Mouse (Mus musculus) heart, embryonic 11.5 days (tissue): ENCODE measurements around the gene Cabin1. TPM values are rescaled to one million over a fixed set of nuclear protein-coding genes. Genes with fewer than 3 reads are reported as not detected.

Experiments
- ATAC-seq: fragments of 200-750 bp; cut with Nextera tagmentation; replicated peaks from 2 replicates; pipeline ENCODE4 v1.8.0; 2017; ENCODE audit warnings: moderate library complexity; ENCODE audit not compliant: insufficient number of reproducible peaks, low FRiP score, low TSS enrichment
- H3K27ac ChIP-seq: fragments of 300-500 bp; sonication (generic); 2 replicates; pipeline ENCODE4 v1.5.1; 2014; ENCODE audit warnings: mild to moderate bottlenecking, low read depth, low read length
- H3K27me3 ChIP-seq: fragments of 300-500 bp; sonication (generic); 2 replicates; pipeline ENCODE4 v1.6.1; 2014; ENCODE audit warnings: mild to moderate bottlenecking, low read length, mixed read lengths; ENCODE audit not compliant: control insufficient read depth, insufficient read depth
- H3K36me3 ChIP-seq: fragments of 300-500 bp; sonication (generic); 2 replicates; pipeline ENCODE4 v1.6.1; 2014; ENCODE audit warnings: mild to moderate bottlenecking, low read length, moderate library complexity, mixed read lengths; ENCODE audit not compliant: control insufficient read depth, insufficient read depth
- H3K4me1 ChIP-seq: fragments of 300-500 bp; sonication (generic); 2 replicates; pipeline ENCODE4 v1.6.1; 2014; ENCODE audit warnings: low read length; ENCODE audit not compliant: control insufficient read depth, insufficient read depth
- H3K4me2 ChIP-seq: fragments of 300-500 bp; sonication (generic); 2 replicates; pipeline ENCODE4 v1.6.1; 2014; ENCODE audit warnings: mild to moderate bottlenecking, moderate library complexity
- H3K4me3 ChIP-seq: fragments of 300-500 bp; sonication (generic); 2 replicates; pipeline ENCODE4 v1.5.1; 2014; ENCODE audit warnings: low read depth, low read length
- H3K9ac ChIP-seq: fragments of 300-500 bp; sonication (generic); 2 replicates; pipeline ENCODE4 v1.6.1; 2014; ENCODE audit warnings: mild to moderate bottlenecking, low read depth, low read length, moderate library complexity
- H3K9me3 ChIP-seq: fragments of 300-500 bp; sonication (generic); replicated peaks from 2 replicates; pipeline ENCODE4 v1.6.1; 2016; ENCODE audit warnings: low read length; ENCODE audit not compliant: control insufficient read depth
- WGBS: fragments of 180-500 bp; shearing (Covaris S2); extraction: QIAGEN DNeasy Blood & Tissue Kit; methylation state at CpG from one replicate; pipeline ENCODE4 v1.1.7; 2014; ENCODE audit not compliant: insufficient replicate concordance; 5-methylcytosine and 5-hydroxymethylcytosine counted together
- polyA plus RNA-seq: library from polyadenylated mRNA; unstranded; fragments of >200 nt; fragmentation: Nextera tagmentation; extraction: Ambion mirVana; gene quantifications from 2 replicates; pipeline ENCODE4 v1.2.1, GENCODE M21; 2014

Gene Cabin1
- polyA plus RNA-seq, 1 experiment from 2014 or later = 28.6 TPM

DNA sequence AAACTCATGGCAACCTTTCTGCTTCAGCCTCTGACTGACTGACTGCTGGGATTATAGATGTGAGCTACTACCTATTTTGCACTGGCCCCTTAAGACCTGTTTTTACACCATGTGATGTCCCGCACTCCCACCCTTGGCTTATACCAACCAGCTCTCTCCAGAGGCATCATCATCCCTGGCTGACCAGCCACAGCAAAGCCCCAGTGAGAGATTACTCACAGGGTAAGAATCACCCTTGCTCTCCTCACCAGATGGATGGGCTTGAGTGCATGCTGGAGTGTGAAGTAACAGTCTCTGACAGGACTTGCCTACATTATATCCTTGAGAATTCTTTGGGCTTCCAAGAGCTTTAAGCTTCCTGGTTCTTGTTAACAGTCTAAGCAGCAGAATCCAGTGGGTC, 94.2 kb downstream of the Cabin1 start:
- WGBS = 94% methylated on average over 1 of the region's 1 CpGs
- no peak for ATAC-seq
- H3K4me1 ChIP-seq = peaks cover 18% of the 10 kb centered on the region
- H3K4me2 ChIP-seq = no peak overlapping the region
- peaks cover 10% of the 10 kb centered on the region for H3K27me3 ChIP-seq
- H3K9me3 ChIP-seq = no peaks in the 10 kb centered on the region
- H3K4me3 ChIP-seq = no peak overlapping the region
- H3K36me3 ChIP-seq = no peaks in the 10 kb centered on the region; the same call in 1 of the 2 replicates
- H3K9ac ChIP-seq = no peak overlapping the region
- no peak overlapping the region for H3K27ac ChIP-seq

- Histone ChIP-seq H3K4me2 (peak overlapping the region; percentile 99), H3K36me3 (no peaks in the 10 kb centered on the region; the same call in 1 of the 2 replicates), H3K4me3 (peak overlapping the region; percentile 73), H3K9me3 (no peaks in the 10 kb centered on the region), H3K9ac (peak overlapping the region; percentile 59), H3K27ac (peak overlapping the region; percentile 66), H3K27me3 (peaks cover 10% of the 10 kb centered on the region), H3K4me1 (peaks cover 18% of the 10 kb centered on the region)
- WGBS = under 1% methylated on average over 22 of the region's 23 CpGs
- ATAC-seq = peak; percentile 60; the same call in 1 of the 2 replicates
Observed at GRCm38 (mm10) chr10:75667911-75668270, 96.2 kb downstream of the Cabin1 start.

DNA sequence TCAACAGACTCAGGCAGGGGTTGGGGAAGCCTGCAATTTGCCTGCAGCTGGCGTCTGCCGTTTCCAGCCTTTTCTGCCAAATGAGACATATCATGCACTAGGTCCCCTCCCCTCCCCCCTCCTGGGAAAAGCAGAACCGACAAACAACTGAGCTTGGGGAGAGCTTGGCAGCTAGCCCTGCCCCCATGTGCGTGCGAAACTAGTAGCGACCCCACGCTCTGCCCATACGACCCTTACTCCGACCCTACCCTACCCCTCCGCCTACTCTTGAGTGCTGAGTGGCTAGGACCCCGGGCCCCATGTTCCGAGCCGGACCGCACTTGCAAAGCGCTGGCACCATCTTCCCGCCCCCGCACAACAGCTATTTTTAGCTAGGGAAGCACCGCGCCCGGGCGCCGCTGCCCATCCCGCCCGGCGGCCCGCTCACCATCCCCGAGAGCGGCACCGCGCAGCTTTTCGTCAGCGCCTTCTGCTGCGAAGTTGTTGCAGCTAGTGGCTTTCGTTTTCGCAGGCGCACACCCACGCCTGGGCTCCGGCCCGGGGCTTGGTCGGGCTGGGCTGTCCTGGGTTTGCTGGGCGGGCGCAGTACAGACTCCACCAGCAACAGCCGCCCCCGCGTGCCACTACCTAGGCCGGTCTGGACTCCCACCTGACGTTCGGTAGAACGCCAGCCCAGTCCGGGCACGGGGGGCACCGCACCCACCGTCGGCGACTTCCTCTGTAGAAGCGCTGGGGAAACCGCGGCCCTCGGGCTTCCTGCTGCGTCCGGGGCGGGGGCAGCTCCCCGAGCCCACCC, 96.8 kb downstream of the Cabin1 start:
- Histone ChIP-seq H3K36me3 (no peaks in the 10 kb centered on the region; the same call in 1 of the 2 replicates), H3K27me3 (peaks cover 10% of the 10 kb centered on the region), H3K4me2 (peak overlapping the region; percentile 99), H3K9ac (peak overlapping the region; percentile 59), H3K27ac (peak overlapping the region; percentile 66), H3K4me1 (peaks cover 18% of the 10 kb centered on the region), H3K9me3 (no peaks in the 10 kb centered on the region), H3K4me3 (peak overlapping the region; percentile 73)
- WGBS = under 1% methylated on average over 63 of the region's 63 CpGs
- peak; percentile 65 for ATAC-seq

DNA sequence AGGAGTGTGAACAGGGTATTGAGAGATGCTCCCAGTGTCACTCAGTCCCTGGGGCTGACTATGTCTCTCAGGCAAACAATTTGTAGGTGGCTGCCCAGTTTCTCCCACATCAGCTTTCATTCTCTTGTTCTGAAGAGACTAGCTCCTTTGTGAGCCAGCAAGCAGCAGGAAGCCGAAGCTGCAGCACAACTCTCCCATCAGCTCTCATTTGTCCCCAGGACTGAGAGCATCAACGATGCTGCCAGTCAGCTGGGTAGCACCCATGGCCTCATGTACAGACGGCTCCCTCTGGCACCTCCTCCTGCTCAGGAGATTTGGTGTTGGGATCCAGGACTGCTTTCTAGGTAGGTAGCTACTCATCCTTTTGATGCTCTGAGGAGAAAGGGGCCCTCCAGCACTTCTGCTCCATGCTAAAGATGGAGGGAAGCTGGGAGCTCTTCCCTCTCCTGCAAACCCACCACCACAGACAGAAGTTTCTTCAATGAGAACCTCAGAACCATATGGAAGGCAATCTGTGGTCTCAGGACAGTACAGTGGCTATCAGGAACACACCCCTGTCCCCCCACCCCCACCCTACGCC, 97.6 kb downstream of the Cabin1 start:
- peaks cover 18% of the 10 kb centered on the region for H3K4me1 ChIP-seq
- H3K36me3 ChIP-seq = no peaks in the 10 kb centered on the region; the same call in none of the 2 replicates
- H3K4me2 ChIP-seq = peak overlapping the region; percentile 99
- H3K27me3 ChIP-seq = peaks cover 10% of the 10 kb centered on the region
- peak overlapping the region; percentile 73 for H3K4me3 ChIP-seq
- H3K9me3 ChIP-seq = no peaks in the 10 kb centered on the region
- peak overlapping the region; percentile 59 for H3K9ac ChIP-seq
- WGBS = 37% methylated on average over 4 of the region's 4 CpGs
- no peak overlapping the region for H3K27ac ChIP-seq
- ATAC-seq = no peak

DNA sequence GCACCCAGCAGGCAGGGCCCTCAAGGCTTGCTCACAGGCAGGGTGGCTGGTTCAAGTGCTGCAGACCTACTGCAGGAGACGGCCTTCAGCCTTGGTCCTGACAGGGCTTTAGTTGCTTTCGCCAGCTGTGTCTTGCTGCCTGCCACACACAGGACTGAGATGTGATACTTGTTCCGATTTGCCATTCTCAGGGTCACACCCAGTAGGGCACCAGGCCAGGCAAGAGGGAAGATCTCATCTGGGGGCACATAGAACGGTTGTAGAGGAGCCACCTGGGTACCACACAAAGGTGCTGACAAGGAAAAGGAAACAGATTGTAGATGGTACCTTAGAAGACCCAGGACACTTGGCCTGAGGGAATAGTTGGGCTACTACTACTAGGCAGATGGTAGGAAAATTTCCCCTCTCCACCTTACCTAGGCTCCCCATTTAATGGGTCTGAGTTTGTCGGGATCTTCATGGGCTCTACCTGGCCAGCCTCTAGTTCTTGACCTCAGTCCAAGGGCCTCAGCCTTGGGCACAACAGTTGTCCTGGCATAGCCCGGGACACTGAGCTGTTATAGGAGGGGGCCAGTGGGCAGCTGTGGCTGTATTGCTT, 99.4 kb downstream of the Cabin1 start:
- no peak overlapping the region for H3K27ac ChIP-seq
- H3K27me3 ChIP-seq = peaks cover 10% of the 10 kb centered on the region
- H3K4me3 ChIP-seq = no peak overlapping the region
- WGBS = 87% methylated on average over 6 of the region's 6 CpGs
- peaks cover 3% of the 10 kb centered on the region for H3K36me3 ChIP-seq
- H3K9me3 ChIP-seq = no peaks in the 10 kb centered on the region
- no peak overlapping the region for H3K4me2 ChIP-seq
- H3K4me1 ChIP-seq = peaks cover 18% of the 10 kb centered on the region
- ATAC-seq = no peak
- no peak overlapping the region for H3K9ac ChIP-seq

DNA sequence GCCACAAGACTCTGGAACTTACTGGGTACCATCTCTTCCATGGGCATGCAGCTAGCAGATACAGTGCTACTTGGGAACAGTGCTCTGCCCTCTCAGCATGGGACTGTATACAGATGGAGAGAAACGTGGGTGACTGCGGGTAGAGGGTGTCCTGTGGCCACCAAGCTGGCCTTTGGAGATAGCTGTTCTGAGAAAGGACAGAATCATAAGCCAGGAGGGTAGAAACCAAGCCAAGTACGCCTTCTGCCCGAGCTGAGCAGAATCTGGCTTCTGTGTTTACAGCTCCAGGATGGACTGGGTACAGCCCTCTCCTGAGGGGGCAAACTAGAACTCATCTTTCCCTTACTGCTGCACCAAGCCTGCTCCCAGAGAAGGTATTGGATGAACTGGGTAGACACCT, 101.6 kb downstream of the Cabin1 start:
- no peak for ATAC-seq
- peaks cover 9% of the 10 kb centered on the region for H3K4me1 ChIP-seq
- no peaks in the 10 kb centered on the region for H3K9me3 ChIP-seq
- H3K4me3 ChIP-seq = no peak overlapping the region
- no peak overlapping the region for H3K27ac ChIP-seq
- no peak overlapping the region for H3K4me2 ChIP-seq
- 87% methylated on average over 4 of the region's 4 CpGs for WGBS
- no peak overlapping the region for H3K9ac ChIP-seq
- H3K27me3 ChIP-seq = no peaks in the 10 kb centered on the region
- peaks cover 4% of the 10 kb centered on the region; the same call in 1 of the 2 replicates for H3K36me3 ChIP-seq

GRCm38 (mm10) chr10:75661876-75662275, 102.3 kb downstream of the Cabin1 start:
- no peaks in the 10 kb centered on the region for H3K27me3 ChIP-seq
- H3K9ac ChIP-seq = no peak overlapping the region
- WGBS = 90% methylated on average over 3 of the region's 3 CpGs
- H3K27ac ChIP-seq = no peak overlapping the region
- H3K9me3 ChIP-seq = no peaks in the 10 kb centered on the region
- H3K4me2 ChIP-seq = no peak overlapping the region
- H3K36me3 ChIP-seq = peaks cover 7% of the 10 kb centered on the region; the same call in 1 of the 2 replicates
- H3K4me1 ChIP-seq = peaks cover 5% of the 10 kb centered on the region
- no peak for ATAC-seq
- H3K4me3 ChIP-seq = no peak overlapping the region

GRCm38 (mm10) chr10:75661381-75661780, 102.8 kb downstream of the Cabin1 start:
- 83% methylated on average over 6 of the region's 6 CpGs for WGBS
- Histone ChIP-seq H3K4me1 (peaks cover under 1% of the 10 kb centered on the region; the same call in 1 of the 2 replicates), H3K4me2 (no peak overlapping the region), H3K36me3 (peaks cover 7% of the 10 kb centered on the region; the same call in 1 of the 2 replicates), H3K4me3 (no peak overlapping the region), H3K27me3 (no peaks in the 10 kb centered on the region), H3K9me3 (no peaks in the 10 kb centered on the region), H3K27ac (no peak overlapping the region), H3K9ac (no peak overlapping the region)
- ATAC-seq = no peak
